Mouse (Mus musculus): ENCODE data around the gene Kcnk3. TPM values are rescaled to one million over a fixed set of nuclear protein-coding genes. Genes with fewer than 3 reads are reported as not detected.

The Kcnk3 gene
- polyA plus RNA-seq, 1 experiment from 2014 or later: not detected

DNA sequence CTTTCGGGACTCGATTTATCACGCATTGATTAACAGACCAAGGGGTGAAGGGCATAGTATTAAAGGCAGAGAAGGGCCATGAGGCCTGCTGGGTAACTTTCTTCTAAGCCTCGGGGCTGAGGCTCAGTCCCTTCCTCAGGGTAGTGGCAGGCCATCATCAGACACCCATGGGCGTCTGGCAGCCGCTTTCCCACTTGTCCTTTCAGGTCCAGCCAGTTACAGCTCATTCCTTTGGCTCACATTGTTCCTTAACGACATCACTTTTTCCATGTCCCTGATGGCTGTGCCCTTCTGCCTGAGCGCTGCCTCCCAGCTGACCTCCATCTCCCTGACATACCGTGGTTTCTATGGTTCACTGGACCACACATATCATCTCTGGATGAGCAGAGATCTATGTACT is 10.7 kb upstream of the Kcnk3 start:
- Histone ChIP-seq H3K27ac (no peak overlapping the region), H3K36me3 (ENCODE audit: inconsistent target) (no peaks in the 10 kb centered on the region), H3K79me2 (ENCODE audit: inconsistent target) (no peaks in the 10 kb centered on the region), H3K4me3 (ENCODE audit: inconsistent target) (no peak overlapping the region)
- 79% methylated on average over 9 of the region's 9 CpGs for WGBS (ENCODE audit: missing documents)

DNA sequence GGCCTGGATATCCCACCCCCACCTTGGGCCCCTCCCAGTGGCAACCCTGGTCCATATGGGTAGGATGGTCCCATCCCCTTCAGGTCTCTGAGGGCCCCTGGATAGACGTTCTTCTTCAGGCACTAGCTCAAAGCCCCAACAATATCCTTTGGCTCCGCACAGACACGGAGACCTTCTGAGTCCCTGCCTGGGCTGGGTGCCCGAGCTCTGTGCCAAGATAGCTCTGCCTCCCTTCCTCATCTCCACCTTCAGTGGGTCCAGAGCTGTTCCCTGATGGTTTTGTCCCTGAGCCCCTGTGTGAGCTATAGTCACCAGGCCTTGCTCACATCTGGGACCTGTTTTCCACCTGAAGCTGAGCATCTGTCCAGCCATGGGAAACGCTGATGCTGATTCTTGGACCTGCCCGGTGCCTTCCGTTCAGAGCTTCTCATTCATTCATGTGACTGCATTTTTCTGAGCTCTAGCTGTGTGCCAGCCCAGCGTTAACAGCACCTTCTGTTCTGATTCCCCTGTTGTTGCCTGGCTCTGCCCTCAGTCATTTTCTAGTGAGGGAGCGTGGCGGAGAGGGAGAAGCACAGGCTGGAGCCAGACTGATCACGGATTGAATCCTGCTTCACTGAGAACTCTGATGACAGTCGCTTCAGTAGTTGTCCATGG is 10.2 kb upstream of the Kcnk3 start:
- WGBS (ENCODE audit: missing documents): 80% methylated on average over 12 of the region's 12 CpGs
- H3K4me3 ChIP-seq (ENCODE audit: inconsistent target): no peak overlapping the region
- H3K36me3 ChIP-seq (ENCODE audit: inconsistent target): no peaks in the 10 kb centered on the region
- H3K27ac ChIP-seq: no peak overlapping the region
- H3K79me2 ChIP-seq (ENCODE audit: inconsistent target): no peaks in the 10 kb centered on the region

DNA sequence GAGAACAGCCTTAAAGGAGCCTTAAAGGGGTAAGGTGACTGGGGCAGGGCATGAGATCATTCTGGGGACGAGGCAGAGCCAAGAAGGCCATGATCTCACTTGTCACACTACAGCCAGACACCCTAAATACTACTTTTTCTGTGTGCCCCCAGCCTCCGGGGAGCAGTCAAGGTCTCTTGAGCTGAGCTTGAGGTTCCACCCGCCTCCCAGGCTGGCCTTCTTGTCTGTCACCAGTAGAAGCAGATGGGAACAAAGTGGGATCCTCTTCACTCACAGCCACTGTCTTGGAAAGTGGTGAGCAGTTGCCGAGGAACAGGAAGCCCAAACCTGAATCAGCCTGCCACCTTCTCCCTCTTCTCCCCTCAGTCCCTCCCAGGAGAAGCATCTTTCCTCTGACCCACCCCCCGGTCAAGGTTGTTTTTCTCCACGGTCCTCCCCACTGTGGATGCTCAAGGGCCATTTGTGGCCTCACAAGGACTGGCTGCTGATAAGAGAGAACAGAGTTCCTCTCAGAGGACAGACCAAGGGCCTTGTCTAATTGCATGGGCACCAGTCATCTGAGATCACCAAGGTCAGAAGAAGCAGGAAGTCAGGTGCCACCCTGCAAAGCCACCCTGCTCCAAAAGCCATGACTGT is 9.4 kb upstream of the Kcnk3 start:
- no peaks in the 10 kb centered on the region for H3K79me2 ChIP-seq (ENCODE audit: inconsistent target)
- no peak overlapping the region for H3K4me3 ChIP-seq (ENCODE audit: inconsistent target)
- whole genome bisulfite sequencing (ENCODE audit: missing documents): 77% methylated on average over 6 of the region's 6 CpGs

DNA sequence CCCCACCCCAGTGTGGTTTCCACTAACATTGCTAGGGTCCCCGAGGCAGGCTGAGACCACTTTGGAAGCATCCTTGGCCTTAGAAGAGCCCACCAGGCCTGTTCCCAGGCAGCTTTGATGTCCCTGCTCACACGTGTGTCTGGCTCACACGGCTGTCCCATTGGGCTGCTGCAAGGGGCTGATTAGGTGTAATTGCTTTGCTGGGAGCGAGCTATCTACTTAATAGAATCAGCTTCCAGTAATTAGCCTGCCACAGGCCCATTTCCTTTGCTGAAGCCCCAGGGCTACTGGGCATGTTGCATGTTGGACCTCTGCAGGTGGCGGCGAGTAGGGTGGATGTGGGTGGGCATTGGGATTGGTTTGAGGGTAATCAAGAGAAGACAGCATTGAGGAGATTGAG is 7.2 kb upstream of the Kcnk3 start:
- 61% methylated on average over 6 of the region's 6 CpGs for WGBS (ENCODE audit: missing documents)
- no peak overlapping the region for H3K27ac ChIP-seq
- no peaks in the 10 kb centered on the region for H3K36me3 ChIP-seq (ENCODE audit: inconsistent target)
- no peak overlapping the region for H3K4me3 ChIP-seq (ENCODE audit: inconsistent target)
- H3K79me2 ChIP-seq (ENCODE audit: inconsistent target): no peaks in the 10 kb centered on the region

More for the DNA sequence above, 9.4 kb upstream of the Kcnk3 start:
- no peaks in the 10 kb centered on the region for H3K36me3 ChIP-seq (ENCODE audit: inconsistent target)
- no peak overlapping the region for H3K27ac ChIP-seq

DNA sequence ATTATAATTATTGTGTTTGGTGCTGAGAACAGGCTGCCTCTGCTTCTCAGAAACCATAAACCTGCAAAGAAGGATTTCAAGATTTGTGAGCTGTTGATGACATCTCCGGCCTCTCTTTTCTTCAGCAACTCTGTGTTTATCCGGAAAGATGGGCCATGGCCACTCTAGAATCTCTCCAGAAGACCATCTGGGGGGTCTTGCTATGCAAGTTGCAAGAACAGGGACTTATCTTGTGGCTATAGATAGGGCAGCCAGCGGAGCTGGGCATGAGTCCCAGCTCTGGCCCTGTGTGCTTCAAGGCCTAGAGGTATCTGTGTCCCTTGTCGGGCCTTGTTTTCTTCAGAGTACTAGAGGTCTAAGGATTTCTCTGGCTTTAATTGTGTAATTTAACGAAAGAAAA is 6.0 kb upstream of the Kcnk3 start:
- WGBS (ENCODE audit: missing documents): 91% methylated on average over 5 of the region's 5 CpGs
- Histone ChIP-seq H3K36me3 (ENCODE audit: inconsistent target) (no peaks in the 10 kb centered on the region), H3K4me3 (ENCODE audit: inconsistent target) (no peak overlapping the region), H3K27ac (no peak overlapping the region), H3K79me2 (ENCODE audit: inconsistent target) (no peaks in the 10 kb centered on the region)

DNA sequence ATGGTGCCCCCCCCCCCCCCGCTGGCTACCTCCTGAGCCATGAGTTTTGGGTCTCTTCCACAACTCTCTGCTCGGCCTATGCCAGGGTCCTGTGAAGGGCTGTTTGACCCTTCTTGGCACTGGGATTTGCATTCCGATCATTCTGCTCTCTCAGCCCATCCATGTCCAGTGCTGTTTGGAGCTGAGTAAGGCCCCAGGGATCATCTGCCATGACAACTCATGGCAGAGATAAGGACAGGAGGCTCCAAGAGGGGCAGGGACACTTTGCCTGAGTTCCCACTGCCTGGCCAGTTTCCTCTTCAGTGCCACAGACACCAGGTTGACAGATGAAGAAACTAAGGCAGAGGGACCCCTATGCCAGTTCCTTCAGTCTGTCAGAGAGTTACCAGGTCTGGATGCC is 1.4 kb upstream of the Kcnk3 start:
- H3K79me2 ChIP-seq (ENCODE audit: inconsistent target): no peaks in the 10 kb centered on the region
- WGBS (ENCODE audit: missing documents): 90% methylated on average over 3 of the region's 3 CpGs
- H3K4me3 ChIP-seq (ENCODE audit: inconsistent target): no peak overlapping the region
- H3K36me3 ChIP-seq (ENCODE audit: inconsistent target): no peaks in the 10 kb centered on the region
- no peak overlapping the region for H3K27ac ChIP-seq

DNA sequence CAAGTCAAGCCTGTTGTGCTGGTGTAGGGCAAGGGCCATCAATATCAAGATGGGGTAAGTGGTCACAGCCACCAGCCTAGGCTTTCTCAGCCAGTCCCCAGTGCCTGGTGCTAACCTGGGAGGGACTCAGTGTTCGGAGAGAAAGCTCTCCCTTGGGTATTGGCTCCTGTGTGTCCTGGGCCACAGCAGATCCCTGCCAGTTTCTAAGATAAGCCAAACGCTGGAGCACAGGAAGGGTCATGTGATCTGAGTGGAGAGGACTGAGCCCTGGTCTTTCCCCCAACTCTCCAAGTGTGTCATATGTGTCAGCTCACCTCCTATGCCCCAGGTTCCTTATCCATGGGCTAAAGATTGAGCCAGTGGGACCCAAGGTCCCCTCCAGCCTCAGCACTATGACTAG is 869 bp upstream of the Kcnk3 start:
- Histone ChIP-seq H3K36me3 (ENCODE audit: inconsistent target) (no peaks in the 10 kb centered on the region), H3K27ac (no peak overlapping the region), H3K79me2 (ENCODE audit: inconsistent target) (no peaks in the 10 kb centered on the region), H3K4me3 (ENCODE audit: inconsistent target) (no peak overlapping the region)
- 0% methylated on average over 1 of the region's 2 CpGs for WGBS (ENCODE audit: missing documents)

DNA sequence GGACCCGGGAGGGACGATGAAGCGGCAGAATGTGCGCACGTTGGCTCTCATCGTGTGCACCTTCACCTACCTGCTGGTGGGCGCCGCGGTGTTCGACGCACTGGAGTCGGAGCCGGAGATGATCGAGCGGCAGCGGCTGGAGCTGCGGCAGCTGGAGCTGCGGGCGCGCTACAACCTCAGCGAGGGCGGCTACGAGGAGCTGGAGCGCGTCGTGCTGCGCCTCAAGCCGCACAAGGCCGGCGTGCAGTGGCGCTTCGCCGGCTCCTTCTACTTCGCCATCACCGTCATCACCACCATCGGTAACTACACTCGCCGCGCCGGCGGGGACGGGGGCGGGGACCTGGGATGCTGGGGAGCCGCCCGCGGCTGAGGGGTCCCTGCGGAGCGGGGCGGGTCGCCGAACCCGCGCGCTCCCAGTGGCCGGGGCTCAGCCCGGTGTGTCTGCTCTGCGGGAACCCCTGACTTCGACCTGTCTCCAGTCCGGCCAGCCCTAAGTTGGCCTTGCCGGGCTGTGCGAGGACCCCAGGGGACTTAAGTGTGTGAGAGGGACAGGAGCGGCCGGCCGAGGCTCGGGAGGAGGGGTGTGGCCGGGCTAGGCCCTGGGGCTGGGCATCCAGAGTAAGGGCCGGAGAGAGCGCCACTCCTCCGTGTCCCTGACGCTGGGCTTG is 465 bp downstream of the Kcnk3 start:
- H3K36me3 ChIP-seq (ENCODE audit: inconsistent target): no peaks in the 10 kb centered on the region
- 3% methylated on average over 70 of the region's 70 CpGs for WGBS (ENCODE audit: missing documents)
- no peak overlapping the region for H3K4me3 ChIP-seq (ENCODE audit: inconsistent target)
- H3K79me2 ChIP-seq (ENCODE audit: inconsistent target): no peaks in the 10 kb centered on the region
- H3K27ac ChIP-seq: no peak overlapping the region

DNA sequence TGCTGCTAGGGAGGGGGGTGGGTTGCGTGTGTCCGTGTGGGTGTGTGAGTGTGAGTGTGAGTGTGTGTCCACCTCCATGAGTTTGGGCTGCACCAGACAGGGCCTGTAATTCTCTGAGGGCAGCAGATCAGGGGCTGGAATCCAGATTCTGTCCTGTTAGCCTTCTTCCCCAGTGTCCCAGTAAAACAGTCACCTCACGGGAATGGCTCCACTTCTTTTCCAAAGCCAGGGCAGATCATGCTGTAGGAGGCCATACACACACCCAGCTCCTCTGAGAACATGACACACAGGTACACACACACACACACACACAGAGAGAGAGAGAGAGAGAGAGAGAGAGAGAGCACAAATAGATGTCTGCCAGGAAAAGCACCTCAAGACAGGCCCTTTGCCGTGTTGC is 1.1 kb downstream of the Kcnk3 start:
- H3K27ac ChIP-seq: no peak overlapping the region
- H3K4me3 ChIP-seq (ENCODE audit: inconsistent target): no peak overlapping the region
- no peaks in the 10 kb centered on the region for H3K36me3 ChIP-seq (ENCODE audit: inconsistent target)
- H3K79me2 ChIP-seq (ENCODE audit: inconsistent target): no peaks in the 10 kb centered on the region
- WGBS (ENCODE audit: missing documents): 65% methylated on average over 4 of the region's 4 CpGs

DNA sequence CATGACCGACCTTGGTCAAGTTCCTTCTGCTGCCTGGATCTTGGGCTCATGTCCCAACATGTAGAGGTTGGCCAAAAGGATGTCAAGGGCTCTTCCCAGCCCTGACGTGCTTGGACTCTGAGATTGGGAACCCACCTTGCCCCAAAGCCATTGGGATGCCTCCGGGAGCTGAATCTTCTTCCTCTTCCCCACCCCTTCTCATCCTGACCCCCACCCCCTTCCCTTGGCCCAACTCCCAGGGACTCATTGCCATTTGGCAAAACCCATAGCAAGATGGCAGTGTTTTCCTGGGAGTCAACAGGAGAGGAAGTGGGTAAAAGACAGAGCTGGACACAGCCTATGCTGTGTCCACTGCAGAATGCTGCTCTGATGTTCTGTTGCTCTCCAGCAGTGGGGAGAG is 1.6 kb downstream of the Kcnk3 start:
- 87% methylated on average over 3 of the region's 3 CpGs for WGBS (ENCODE audit: missing documents)
- Histone ChIP-seq H3K79me2 (ENCODE audit: inconsistent target) (no peaks in the 10 kb centered on the region), H3K4me3 (ENCODE audit: inconsistent target) (no peak overlapping the region), H3K36me3 (ENCODE audit: inconsistent target) (no peaks in the 10 kb centered on the region), H3K27ac (no peak overlapping the region)

DNA sequence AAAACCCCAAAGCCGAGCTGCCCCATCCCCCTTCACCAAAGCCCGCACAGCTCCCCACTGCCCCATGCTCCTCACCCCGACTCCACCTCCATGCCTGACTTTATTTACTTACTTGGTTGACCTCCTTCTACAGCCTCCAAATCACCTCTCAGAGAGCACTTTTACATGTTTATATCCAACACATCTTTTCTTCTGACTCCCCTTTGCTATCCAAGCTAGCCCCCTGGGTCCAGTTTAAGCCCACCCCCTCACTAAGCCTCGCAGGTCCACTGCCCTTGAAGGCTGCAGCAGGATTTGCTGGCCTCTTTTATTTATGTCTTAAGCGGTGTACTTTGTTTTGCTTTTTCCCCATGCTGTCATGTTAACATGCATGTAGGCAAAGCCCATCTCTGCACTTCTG is 2.3 kb downstream of the Kcnk3 start:
- H3K36me3 ChIP-seq (ENCODE audit: inconsistent target): no peaks in the 10 kb centered on the region
- 79% methylated on average over 5 of the region's 5 CpGs for WGBS (ENCODE audit: missing documents)
- no peak overlapping the region for H3K4me3 ChIP-seq (ENCODE audit: inconsistent target)
- H3K79me2 ChIP-seq (ENCODE audit: inconsistent target): no peaks in the 10 kb centered on the region
- no peak overlapping the region for H3K27ac ChIP-seq

DNA sequence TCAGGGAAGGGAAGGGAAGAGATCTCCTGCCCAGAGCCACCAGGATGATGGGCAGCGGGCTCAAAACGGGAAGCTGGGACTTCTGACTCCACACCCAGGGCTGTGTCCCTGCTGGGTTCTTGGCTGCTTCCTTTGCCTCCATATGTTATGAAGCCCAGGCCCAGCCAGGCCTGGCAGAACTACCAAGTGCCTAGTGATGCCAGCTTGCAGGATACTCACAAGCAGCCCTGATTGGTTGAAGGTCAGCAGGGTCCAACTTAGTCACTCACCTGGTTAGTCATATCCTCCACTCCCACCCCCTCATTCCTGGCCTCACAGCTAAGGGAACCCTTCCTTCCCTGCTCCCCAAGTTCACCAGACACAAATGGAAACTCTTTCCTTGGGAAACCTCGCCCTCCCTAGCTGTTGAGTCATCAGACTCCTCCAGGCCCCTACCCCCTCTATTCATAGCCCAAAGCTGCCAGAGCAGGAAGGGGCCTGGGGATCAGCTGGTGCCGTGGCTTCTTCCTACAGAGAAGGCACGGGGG is 3.3 kb downstream of the Kcnk3 start:
- Histone ChIP-seq H3K27ac (no peak overlapping the region), H3K79me2 (ENCODE audit: inconsistent target) (no peaks in the 10 kb centered on the region), H3K36me3 (ENCODE audit: inconsistent target) (no peaks in the 10 kb centered on the region), H3K4me3 (ENCODE audit: inconsistent target) (no peak overlapping the region)
- WGBS (ENCODE audit: missing documents): 48% methylated on average over 5 of the region's 5 CpGs

DNA sequence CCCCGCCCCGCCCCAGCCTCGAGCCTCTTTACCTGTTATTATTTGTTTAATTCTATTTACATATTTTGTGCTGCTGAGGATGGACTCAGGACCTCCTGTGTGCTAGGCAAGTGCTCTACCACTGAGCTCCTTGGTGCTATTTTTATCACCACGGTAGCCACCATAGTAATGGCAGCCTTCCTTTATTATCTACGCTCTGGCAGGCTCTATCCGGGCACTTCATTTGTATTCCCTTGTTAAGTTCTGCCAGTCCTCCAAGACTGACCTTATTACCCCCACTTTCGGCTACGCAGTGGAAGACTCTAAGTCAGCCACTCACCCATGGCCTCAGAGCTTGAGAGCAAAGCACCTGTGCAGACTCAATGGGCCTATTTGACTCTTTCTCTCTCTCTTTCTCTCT is 3.8 kb downstream of the Kcnk3 start:
- no peak overlapping the region for H3K27ac ChIP-seq
- WGBS (ENCODE audit: missing documents): 82% methylated on average over 8 of the region's 8 CpGs
- no peaks in the 10 kb centered on the region for H3K79me2 ChIP-seq (ENCODE audit: inconsistent target)
- no peak overlapping the region for H3K4me3 ChIP-seq (ENCODE audit: inconsistent target)
- no peaks in the 10 kb centered on the region for H3K36me3 ChIP-seq (ENCODE audit: inconsistent target)

DNA sequence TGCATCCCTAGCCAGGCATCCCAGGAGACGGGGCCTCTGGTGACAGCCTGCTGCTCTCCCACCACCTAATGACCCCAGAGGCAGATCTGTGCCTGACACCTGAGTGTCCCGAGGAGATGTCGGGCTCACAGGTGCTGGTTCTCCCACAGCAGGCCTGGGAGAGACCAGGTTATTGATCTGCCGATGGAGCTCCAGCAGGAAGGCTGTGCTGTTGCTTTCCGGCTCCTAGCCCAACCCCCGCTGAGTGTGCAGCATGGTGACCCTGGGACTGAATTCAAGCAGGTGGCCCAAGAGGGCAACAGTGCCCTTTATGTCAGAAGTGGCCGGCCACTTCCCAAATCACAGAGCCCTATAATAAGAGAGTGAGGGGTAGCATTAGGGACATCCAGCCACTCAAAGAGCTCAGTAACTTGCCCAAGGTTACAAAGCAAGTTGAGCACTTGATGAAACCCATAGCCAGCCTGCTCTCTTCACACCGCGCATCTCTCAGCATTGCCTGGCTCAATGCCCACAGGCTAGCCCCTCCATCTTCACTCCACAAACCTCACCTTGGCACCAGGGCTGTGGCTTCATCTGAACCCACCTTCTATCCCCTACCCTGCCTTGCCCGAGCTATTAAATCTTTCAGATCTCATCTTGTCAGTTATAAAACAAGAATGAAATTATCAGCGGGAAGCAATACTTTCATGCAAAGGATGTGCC is 4.5 kb downstream of the Kcnk3 start:
- WGBS (ENCODE audit: missing documents): 91% methylated on average over 11 of the region's 11 CpGs
- no peaks in the 10 kb centered on the region for H3K36me3 ChIP-seq (ENCODE audit: inconsistent target)
- no peak overlapping the region for H3K27ac ChIP-seq
- no peaks in the 10 kb centered on the region for H3K79me2 ChIP-seq (ENCODE audit: inconsistent target)
- no peak overlapping the region for H3K4me3 ChIP-seq (ENCODE audit: inconsistent target)

DNA sequence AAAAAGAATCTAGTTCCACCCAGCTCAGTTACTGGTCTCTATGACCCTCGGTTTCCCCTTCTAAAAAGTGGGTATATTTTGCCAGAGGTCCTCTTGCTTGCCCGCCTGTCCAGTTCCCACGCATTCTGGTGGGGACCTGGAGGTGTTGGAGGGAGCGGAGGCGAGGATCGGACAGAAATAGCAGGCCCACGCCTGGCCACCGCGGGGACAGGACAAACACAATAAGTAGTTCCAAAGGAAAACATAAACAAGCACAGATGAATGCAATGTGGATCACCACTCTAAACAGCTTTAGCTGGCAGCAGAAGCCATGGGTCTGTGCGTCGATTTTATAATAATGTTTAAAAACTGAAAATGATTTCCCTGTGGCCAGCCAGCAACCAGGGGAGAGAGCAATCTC is 5.4 kb downstream of the Kcnk3 start:
- 88% methylated on average over 11 of the region's 11 CpGs for WGBS (ENCODE audit: missing documents)

More for the DNA sequence above, 5.4 kb downstream of the Kcnk3 start:
- Histone ChIP-seq H3K79me2 (ENCODE audit: inconsistent target) (no peaks in the 10 kb centered on the region), H3K36me3 (ENCODE audit: inconsistent target) (no peaks in the 10 kb centered on the region), H3K4me3 (ENCODE audit: inconsistent target) (no peak overlapping the region), H3K27ac (no peak overlapping the region)

Measured in macrophage (primary cell).